Mouse (Mus musculus) kidney, adult 2 months (tissue): ENCODE data around the gene Sag.

Source experiments
- CTCF ChIP-seq: fragments of 200-500 bp; conservative IDR thresholded peaks from 2 replicates; pipeline ENCODE4 v1.5.1; 2011; ENCODE audit warnings: low read depth, mild to moderate bottlenecking, control low read depth, low read length, moderate library complexity, mixed read lengths; ENCODE audit not compliant: insufficient read depth, insufficient read length
- POLR2A ChIP-seq: fragments of 200-500 bp; IDR thresholded peaks from one replicate; pipeline ENCODE4 v1.6.1; 2011; ENCODE audit warnings: low read depth, low read length, control low read depth

DNA sequence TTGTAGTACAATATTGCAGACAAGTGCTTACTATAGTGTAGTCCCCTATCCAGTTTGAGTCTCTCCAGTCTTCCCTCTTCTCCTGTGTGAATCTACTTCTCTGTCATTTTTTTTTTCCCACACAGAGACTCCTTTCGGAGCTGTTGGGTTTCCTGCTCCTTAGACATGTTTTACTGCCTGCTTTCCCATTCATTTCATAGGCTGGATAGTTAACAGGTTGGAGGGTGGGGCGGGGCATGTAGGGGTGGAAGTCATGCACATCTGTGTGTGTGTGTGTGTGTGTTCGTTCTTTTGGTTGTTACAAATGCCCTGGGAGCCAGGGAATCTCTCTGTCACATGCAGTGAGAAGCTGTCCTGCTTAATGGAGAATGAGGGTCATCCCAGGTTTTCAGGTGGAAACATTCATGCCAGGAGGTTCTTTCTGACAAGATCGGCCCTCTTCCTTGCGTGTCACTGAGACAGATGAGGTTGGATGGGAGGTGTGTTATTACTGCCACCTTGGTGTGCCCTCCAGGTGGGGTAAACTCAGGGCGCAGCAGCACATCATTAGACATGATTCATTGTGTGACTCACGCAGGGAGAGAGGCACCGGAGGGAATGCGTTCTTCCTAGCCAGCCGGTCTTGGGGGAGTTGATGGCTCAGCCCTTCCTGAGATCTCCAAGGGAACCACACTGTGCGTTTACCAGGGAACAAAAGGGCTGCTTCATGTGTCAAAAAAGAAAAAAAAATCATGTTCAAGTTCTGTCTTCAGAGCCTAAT lies 44.9 kb downstream of the Sag start:
- TF ChIP-seq POLR2A (no peak), CTCF (no peak)
